Mouse (Mus musculus): ENCODE data around the gene Slitrk1. TPM values are rescaled to one million over a fixed set of nuclear protein-coding genes. Genes with fewer than 3 reads are reported as not detected.

The Slitrk1 gene
- polyA plus RNA-seq, 1 experiment from 2014 or later, result 1.0 TPM

DNA sequence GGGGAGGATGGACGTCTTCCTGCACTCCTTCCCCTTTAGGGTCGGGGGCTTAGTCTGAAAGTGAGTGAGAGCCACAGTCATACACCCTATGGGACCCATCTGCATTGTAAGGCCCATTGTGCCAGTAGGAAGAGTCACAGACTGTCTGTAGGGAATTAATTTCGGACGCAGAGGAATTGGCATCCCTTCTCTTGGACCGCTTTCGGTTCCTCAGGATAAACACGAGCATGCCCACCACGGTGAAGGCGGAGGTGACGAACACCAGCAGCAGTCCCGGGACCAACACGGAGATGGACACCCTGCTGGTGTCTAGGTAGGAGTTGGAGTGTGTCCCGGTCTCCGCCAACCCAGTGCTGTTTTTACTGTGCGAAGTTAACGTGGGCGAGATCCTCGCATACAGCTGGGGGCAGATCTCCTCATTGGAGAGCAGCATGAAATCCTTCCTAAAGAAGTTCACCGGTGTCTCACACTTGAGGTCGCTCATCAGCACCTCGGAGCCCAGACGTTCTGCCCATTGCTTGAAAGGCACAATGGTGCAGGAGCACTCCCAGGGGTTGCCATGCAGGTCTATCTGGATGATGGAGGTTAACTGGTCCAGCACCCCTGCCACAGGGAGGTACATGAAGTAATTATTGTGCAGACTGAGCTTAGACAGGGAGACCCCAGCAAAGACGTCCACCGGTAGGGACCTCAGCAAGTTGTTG, 2.7 kb downstream of the Slitrk1 start:
- no peaks in the 10 kb centered on the region for H3K27me3 ChIP-seq (ENCODE audit: insufficient read depth, low read length)
- H3K9ac ChIP-seq (ENCODE audit: low read depth, low read length), result peak overlapping the region; percentile 32; the same call in 1 of the 2 replicates
- no peaks in the 10 kb centered on the region for H3K36me3 ChIP-seq (ENCODE audit: insufficient read depth, low read length)
- ATAC-seq (replicated peaks; ENCODE audit: low FRiP score, low read depth) (peak; percentile 3; the same call in 1 of the 2 replicates), DNase-seq (ENCODE audit: low spot score) (peak; percentile 1)
- H3K9me3 ChIP-seq (replicated peaks; ENCODE audit: low read length), result no peaks in the 10 kb centered on the region
- peak overlapping the region; percentile 32 for H3K27ac ChIP-seq
- H3K4me1 ChIP-seq (replicated peaks; ENCODE audit: insufficient read depth, low read length), result peaks cover 4% of the 10 kb centered on the region; the same call in 1 of the 2 replicates
- peak overlapping the region; percentile 60 for H3K4me2 ChIP-seq (ENCODE audit: low read length)
- WGBS, result 2% methylated on average over 24 of the region's 24 CpGs
- peak overlapping the region; percentile 37 for H3K4me3 ChIP-seq (replicated peaks; ENCODE audit: low read depth, low read length)
- no peak for TF ChIP-seq CTCF (IDR thresholded peaks at IDR 0.05; ENCODE audit: low read depth)

DNA sequence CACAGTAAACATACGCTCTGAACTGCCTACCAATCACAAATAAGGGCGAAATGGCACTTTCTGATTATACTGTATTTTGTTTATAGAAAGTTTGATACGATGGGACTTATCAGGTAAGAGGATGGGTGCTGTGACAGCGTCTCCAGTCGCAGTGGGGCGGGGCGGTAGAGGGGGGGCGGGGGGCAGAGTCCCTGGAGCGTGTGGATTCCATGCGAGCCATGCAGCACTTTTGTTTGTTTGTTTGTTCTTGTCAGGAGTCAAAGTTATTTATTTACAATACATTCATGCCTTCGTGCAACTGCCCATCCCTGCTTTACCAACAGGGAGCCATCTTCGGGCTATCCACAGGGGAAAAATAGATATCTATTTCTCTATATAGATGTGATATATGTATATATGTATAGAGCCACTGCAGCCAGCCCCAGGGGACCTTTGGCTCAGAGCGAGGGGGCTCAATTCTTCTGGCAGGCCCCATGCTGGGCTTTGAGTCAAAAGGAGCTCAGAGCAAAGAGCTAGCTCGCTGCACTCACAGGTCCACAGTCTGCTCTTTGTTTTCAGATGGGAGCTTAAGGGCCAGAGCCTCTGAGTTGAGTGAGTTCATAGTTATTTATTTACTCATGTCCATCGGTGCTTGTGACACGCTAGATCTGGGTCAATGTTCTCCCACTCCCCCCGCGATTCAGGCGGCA, 3.4 kb downstream of the Slitrk1 start:
- H3K27me3 ChIP-seq (ENCODE audit: insufficient read depth, low read length), result no peaks in the 10 kb centered on the region
- peak overlapping the region; percentile 60 for H3K4me2 ChIP-seq (ENCODE audit: low read length)
- H3K4me1 ChIP-seq (replicated peaks; ENCODE audit: insufficient read depth, low read length), result peaks cover 4% of the 10 kb centered on the region; the same call in 1 of the 2 replicates
- TF ChIP-seq CTCF (IDR thresholded peaks at IDR 0.05; ENCODE audit: low read depth), result no peak
- H3K9ac ChIP-seq (ENCODE audit: low read depth, low read length), result no peak overlapping the region
- H3K9me3 ChIP-seq (replicated peaks; ENCODE audit: low read length), result no peaks in the 10 kb centered on the region
- H3K27ac ChIP-seq, result no peak overlapping the region
- peak overlapping the region; percentile 37 for H3K4me3 ChIP-seq (replicated peaks; ENCODE audit: low read depth, low read length)
- ATAC-seq (replicated peaks; ENCODE audit: low FRiP score, low read depth) (peak; percentile 91), DNase-seq (ENCODE audit: low spot score) (peak; percentile 45)
- WGBS, result 7% methylated on average over 19 of the region's 19 CpGs
- H3K36me3 ChIP-seq (ENCODE audit: insufficient read depth, low read length), result no peaks in the 10 kb centered on the region

DNA sequence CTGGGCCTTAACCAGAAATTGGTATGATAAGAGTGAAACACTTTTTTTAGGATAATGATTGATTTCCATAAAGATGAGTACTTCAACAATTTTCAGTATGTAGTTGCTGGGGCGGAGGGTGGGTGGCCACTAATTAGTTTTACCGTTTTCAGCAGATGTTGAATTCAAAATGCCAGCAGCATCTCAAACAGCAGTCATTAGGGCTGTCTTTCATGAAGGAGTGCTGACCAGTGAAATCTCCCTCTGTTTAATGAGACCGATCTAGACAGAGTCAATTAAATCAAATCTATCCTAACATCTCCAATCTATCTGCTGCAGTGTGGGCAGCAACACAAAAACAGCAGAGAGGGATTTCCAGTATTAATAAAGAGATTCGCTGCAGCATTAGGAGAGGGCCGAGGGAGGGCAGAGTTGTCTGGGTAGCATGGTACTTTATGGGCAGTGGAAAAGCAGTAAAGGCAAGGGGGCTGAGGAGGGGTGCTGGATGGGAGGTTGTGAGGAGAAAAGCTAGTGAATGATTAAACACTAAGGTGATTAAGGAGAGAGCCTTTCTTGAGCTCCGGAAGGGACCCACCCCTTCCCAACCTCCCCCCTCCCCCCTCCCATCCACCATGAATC, 4.5 kb downstream of the Slitrk1 start:
- no peak overlapping the region for H3K9ac ChIP-seq (ENCODE audit: low read depth, low read length)
- no peak overlapping the region for H3K27ac ChIP-seq
- peaks cover 4% of the 10 kb centered on the region; the same call in 1 of the 2 replicates for H3K4me1 ChIP-seq (replicated peaks; ENCODE audit: insufficient read depth, low read length)
- DNase-seq (ENCODE audit: low spot score) (peak; percentile 23), ATAC-seq (replicated peaks; ENCODE audit: low FRiP score, low read depth) (peak; percentile 72)
- H3K4me2 ChIP-seq (ENCODE audit: low read length), result peak overlapping the region; percentile 28; the same call in 1 of the 2 replicates
- H3K27me3 ChIP-seq (ENCODE audit: insufficient read depth, low read length), result no peaks in the 10 kb centered on the region
- no peaks in the 10 kb centered on the region for H3K9me3 ChIP-seq (replicated peaks; ENCODE audit: low read length)
- WGBS, result 10% methylated on average over 6 of the region's 6 CpGs
- H3K4me3 ChIP-seq (replicated peaks; ENCODE audit: low read depth, low read length), result no peak overlapping the region
- peak; percentile 48; the same call in 1 of the 2 replicates for TF ChIP-seq CTCF (IDR thresholded peaks at IDR 0.05; ENCODE audit: low read depth)
- H3K36me3 ChIP-seq (ENCODE audit: insufficient read depth, low read length), result no peaks in the 10 kb centered on the region

DNA sequence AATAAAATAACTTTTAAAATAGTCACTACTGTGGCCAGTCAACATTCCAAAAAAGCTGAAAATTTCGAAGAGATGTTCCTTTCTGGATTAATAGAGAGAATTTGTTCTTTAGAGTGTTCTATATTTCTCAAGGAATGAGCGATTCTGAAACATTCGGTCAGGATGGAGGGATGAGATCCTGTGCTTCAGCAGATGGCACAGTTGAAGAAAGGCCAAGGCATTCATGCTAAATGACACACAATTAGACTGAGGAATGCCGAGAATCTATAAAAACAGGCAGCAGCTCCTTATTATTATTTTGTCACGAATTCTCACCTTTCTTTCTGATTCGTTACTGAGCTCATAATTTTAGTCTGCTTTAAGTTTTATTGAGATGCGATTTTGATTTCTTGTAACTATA, 15.4 kb downstream of the Slitrk1 start:
- WGBS, result 80% methylated on average over 7 of the region's 7 CpGs
- no peaks in the 10 kb centered on the region for H3K36me3 ChIP-seq (ENCODE audit: insufficient read depth, low read length)

DNA sequence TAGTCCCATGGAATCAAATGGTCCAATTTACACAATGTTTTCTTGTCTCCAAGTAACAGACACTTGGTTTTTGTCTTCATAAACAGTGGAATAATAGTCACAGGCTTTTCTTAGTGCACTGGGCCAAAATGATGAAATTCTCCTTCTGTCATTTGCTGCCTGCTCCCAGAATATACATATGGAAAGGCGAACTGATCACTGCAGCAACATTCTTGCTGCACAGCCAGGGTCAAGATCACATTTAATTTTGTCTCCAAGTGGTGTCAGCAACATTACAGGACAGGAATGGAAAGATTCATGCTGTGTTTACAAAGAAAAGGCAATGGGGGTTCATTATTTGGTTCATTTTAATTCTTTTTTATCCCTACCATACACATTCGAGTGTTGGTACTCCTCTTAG, 18.5 kb downstream of the Slitrk1 start:
- H3K4me2 ChIP-seq (ENCODE audit: low read length), result no peak overlapping the region
- no peak overlapping the region for H3K9ac ChIP-seq (ENCODE audit: low read depth, low read length)
- H3K27ac ChIP-seq, result no peak overlapping the region
- ATAC-seq (replicated peaks; ENCODE audit: low FRiP score, low read depth) (no peak), DNase-seq (ENCODE audit: low spot score) (peak; percentile 25)
- 42% methylated on average over 2 of the region's 2 CpGs for WGBS
- no peak for TF ChIP-seq CTCF (IDR thresholded peaks at IDR 0.05; ENCODE audit: low read depth)
- no peaks in the 10 kb centered on the region for H3K36me3 ChIP-seq (ENCODE audit: insufficient read depth, low read length)
- H3K4me1 ChIP-seq (replicated peaks; ENCODE audit: insufficient read depth, low read length), result no peaks in the 10 kb centered on the region
- no peaks in the 10 kb centered on the region for H3K9me3 ChIP-seq (replicated peaks; ENCODE audit: low read length)
- no peaks in the 10 kb centered on the region for H3K27me3 ChIP-seq (ENCODE audit: insufficient read depth, low read length)
- H3K4me3 ChIP-seq (replicated peaks; ENCODE audit: low read depth, low read length), result no peak overlapping the region

More for the DNA sequence above, 15.4 kb downstream of the Slitrk1 start:
- DNase-seq (ENCODE audit: low spot score) (no peak), ATAC-seq (replicated peaks; ENCODE audit: low FRiP score, low read depth) (no peak)
- H3K4me1 ChIP-seq (replicated peaks; ENCODE audit: insufficient read depth, low read length), result no peaks in the 10 kb centered on the region
- H3K9ac ChIP-seq (ENCODE audit: low read depth, low read length), result no peak overlapping the region
- TF ChIP-seq CTCF (IDR thresholded peaks at IDR 0.05; ENCODE audit: low read depth), result no peak
- no peak overlapping the region for H3K27ac ChIP-seq
- no peaks in the 10 kb centered on the region for H3K9me3 ChIP-seq (replicated peaks; ENCODE audit: low read length)
- no peaks in the 10 kb centered on the region for H3K27me3 ChIP-seq (ENCODE audit: insufficient read depth, low read length)
- no peak overlapping the region for H3K4me3 ChIP-seq (replicated peaks; ENCODE audit: low read depth, low read length)
- no peak overlapping the region for H3K4me2 ChIP-seq (ENCODE audit: low read length)

DNA sequence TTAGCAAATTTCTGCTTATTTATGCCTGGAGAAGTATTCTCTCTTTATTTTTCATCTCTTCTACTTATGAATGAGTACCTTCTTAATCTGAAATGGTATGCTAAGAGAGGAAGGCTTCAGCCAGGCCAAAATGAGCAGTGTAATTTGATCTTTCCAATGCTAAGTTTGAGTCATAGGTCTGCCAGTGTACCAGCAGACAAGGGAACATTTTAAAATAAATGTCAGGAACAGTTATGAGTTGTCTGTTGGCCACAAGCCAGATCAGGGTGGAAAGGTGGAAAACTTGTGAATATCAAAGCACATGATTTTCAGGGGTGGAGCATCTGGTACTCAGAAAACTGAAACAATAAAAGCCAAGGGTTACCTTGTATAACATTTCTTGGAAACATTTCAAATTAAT, 46.1 kb downstream of the Slitrk1 start:
- DNase-seq (ENCODE audit: low spot score), result no peak

More for the DNA sequence above, 46.1 kb downstream of the Slitrk1 start:
- Histone ChIP-seq H3K27ac (no peak overlapping the region), H3K27me3 (ENCODE audit: insufficient read depth, low read length) (no peaks in the 10 kb centered on the region), H3K9me3 (replicated peaks; ENCODE audit: low read length) (no peaks in the 10 kb centered on the region), H3K4me3 (replicated peaks; ENCODE audit: low read depth, low read length) (no peak overlapping the region), H3K9ac (ENCODE audit: low read depth, low read length) (no peak overlapping the region), H3K4me2 (ENCODE audit: low read length) (no peak overlapping the region), H3K4me1 (replicated peaks; ENCODE audit: insufficient read depth, low read length) (no peaks in the 10 kb centered on the region), H3K36me3 (ENCODE audit: insufficient read depth, low read length) (no peaks in the 10 kb centered on the region)
- ATAC-seq (replicated peaks; ENCODE audit: low FRiP score, low read depth), result no peak
- TF ChIP-seq CTCF (IDR thresholded peaks at IDR 0.05; ENCODE audit: low read depth), result no peak

All from kidney, postnatal 0 days (tissue).